Mouse (Mus musculus) ES-E14 (cell line): ENCODE results near the gene Arhgef10l. TPM values are rescaled to one million over a fixed set of nuclear protein-coding genes. Genes with fewer than 3 reads are reported as not detected.

Experiments used
- DNase-seq: peaks from one replicate; pipeline ENCODE4 v3.0.0-alpha.2; 2013; ENCODE audit warnings: low read depth, low spot score
- H3K27ac ChIP-seq: 2 replicates; pipeline ENCODE4 v1.5.1; 2012; ENCODE audit warnings: low read depth, mild to moderate bottlenecking, low read length, moderate library complexity, mixed read lengths; ENCODE audit not compliant: poor library complexity, insufficient read depth, severe bottlenecking
- H3K36me3 ChIP-seq: 2 replicates; pipeline ENCODE4 v1.6.1; 2012; ENCODE audit warnings: mild to moderate bottlenecking, low read length, moderate library complexity, mixed read lengths; ENCODE audit not compliant: control insufficient read depth, poor library complexity, insufficient read depth, severe bottlenecking
- H3K4me1 ChIP-seq, 2 experiments: fragments of 150-350 bp in 1 of 2; sonication (generic) in 1 of 2; 2 replicates each; pipeline ENCODE4 v1.6.1; 2012; ENCODE audit warnings: low read length in 2 of 2, mild to moderate bottlenecking in 1 of 2, mixed read lengths in 1 of 2; ENCODE audit not compliant: control insufficient read depth in 2 of 2, insufficient read depth in 2 of 2, poor library complexity in 1 of 2
- H3K4me3 ChIP-seq, 2 experiments: fragments of 150-350 bp in 1 of 2; sonication (generic) in 1 of 2; 2 replicates each; pipeline ENCODE4 v1.5.1; 2012; ENCODE audit warnings: low read length in 2 of 2, low read depth in 1 of 2, mild to moderate bottlenecking in 1 of 2, mixed read lengths in 1 of 2; ENCODE audit not compliant: insufficient read depth in 1 of 2, poor library complexity in 1 of 2, severe bottlenecking in 1 of 2
- H3K9ac ChIP-seq: 2 replicates; pipeline ENCODE4 v1.6.1; 2012; ENCODE audit warnings: low read depth, mild to moderate bottlenecking, low read length, mixed read lengths; ENCODE audit not compliant: poor library complexity, insufficient read depth, severe bottlenecking
- H3K9me3 ChIP-seq: fragments of 150-350 bp; sonication (generic); 2 replicates; pipeline ENCODE4 v1.6.1; 2012; ENCODE audit warnings: low read depth, mild to moderate bottlenecking, low read length; ENCODE audit not compliant: control insufficient read depth, insufficient read depth
- CHD2 ChIP-seq: IDR thresholded peaks from 2 replicates; pipeline ENCODE4 v1.6.1; 2014; ENCODE audit warnings: mild to moderate bottlenecking, low read depth, low read length, inconsistent platforms
- HCFC1 ChIP-seq: IDR thresholded peaks from 2 replicates; pipeline ENCODE4 v1.6.1; 2012; ENCODE audit warnings: low read length, inconsistent platforms, borderline replicate concordance; ENCODE audit not compliant: insufficient read depth
- MAFK ChIP-seq: IDR thresholded peaks from 2 replicates; pipeline ENCODE4 v1.6.1; 2014; ENCODE audit warnings: mild to moderate bottlenecking, low read depth, low read length, inconsistent platforms; ENCODE audit not compliant: insufficient read depth
- ZC3H11A ChIP-seq: IDR thresholded peaks from 2 replicates; pipeline ENCODE4 v1.6.1; 2012; ENCODE audit warnings: low read depth, mild to moderate bottlenecking, inconsistent platforms, low read length, borderline replicate concordance
- ZNF384 ChIP-seq: IDR thresholded peaks from 2 replicates; pipeline ENCODE4 v1.6.1; 2012; ENCODE audit warnings: low read depth, low read length, inconsistent platforms
- in situ Hi-C, 2 experiments: fragments of 600-800 bp; cut with MboI; formaldehyde crosslinking; loops; one replicate each; pipeline ENCODE4 v1.15.1; 2025; ENCODE audit warnings: low sequenced_read_pairs in 2 of 2, inconsistent platforms in 1 of 2; ENCODE audit not compliant: unreplicated experiment in 2 of 2
- total RNA-seq: library from RNA; depleted of rRNA; stranded (reverse); fragments of 300-350 nt; gene quantifications from 2 replicates; pipeline ENCODE4 v1.2.3, GENCODE M21; 2012

Gene Arhgef10l
- total RNA-seq, 1 experiment = 14.8 TPM

DNA sequence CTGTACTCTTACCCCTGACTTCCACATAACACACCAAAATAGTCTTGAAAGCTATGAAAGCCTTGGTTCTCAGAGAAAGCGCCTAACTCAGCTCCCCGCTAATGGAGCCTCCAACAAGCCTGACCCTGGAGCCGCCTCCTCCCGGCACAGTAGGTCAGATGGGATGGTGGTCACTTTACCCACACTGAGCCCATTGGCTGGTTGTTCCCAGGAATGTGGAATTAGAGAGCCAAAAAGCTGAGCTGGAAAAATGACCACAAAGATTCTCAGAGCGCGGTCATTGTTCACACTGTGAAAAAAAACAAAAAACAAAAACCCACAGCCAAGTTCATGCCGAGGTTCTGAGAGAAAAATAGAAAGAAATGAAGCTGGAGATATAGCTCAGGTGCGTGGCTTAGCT, 9.3 kb downstream of the Arhgef10l start:
- TF ChIP-seq ZNF384 = peak; percentile 61; the same call in 1 of the 2 replicates
- TF ChIP-seq CHD2 = no peak

DNA sequence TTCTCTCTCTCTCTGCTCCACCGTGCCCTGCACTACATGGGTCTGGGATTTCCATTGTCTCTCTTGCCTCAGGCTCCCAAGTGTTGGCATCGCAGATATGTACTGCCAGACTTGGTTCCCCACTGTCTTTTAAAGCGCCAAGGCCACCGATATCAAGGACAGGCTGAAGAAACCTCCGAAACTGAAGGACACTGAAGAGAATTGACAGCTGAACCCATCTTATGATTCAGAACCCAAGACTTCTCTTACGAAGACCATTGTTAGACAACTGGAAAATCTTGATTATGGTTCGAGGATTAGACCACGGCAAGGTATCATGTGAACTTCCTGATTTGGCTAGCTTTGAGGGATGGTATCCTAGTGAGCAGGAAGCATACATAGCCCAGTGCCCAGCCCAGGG, 11.0 kb downstream of the Arhgef10l start:
- no peak for DNase-seq
- no peak overlapping the region for H3K27ac ChIP-seq
- in situ Hi-C loops = no loop called here
- H3K4me3 ChIP-seq = no peak overlapping the region
- no peaks in the 10 kb centered on the region for H3K36me3 ChIP-seq
- H3K4me1 ChIP-seq = peaks cover 0 to 9% of the 10 kb centered on the region in 2 experiments; a peak in 2 of 4 replicates
- no peak overlapping the region for H3K9ac ChIP-seq
- TF ChIP-seq CHD2 = no peak
- no peak for TF ChIP-seq ZC3H11A
- TF ChIP-seq MAFK = no peak
- no peak for TF ChIP-seq HCFC1
- TF ChIP-seq ZNF384 = no peak
- H3K9me3 ChIP-seq = no peaks in the 10 kb centered on the region

More for the DNA sequence above, 9.3 kb downstream of the Arhgef10l start:
- H3K27ac ChIP-seq = no peak overlapping the region
- no peak overlapping the region for H3K4me3 ChIP-seq
- no peak for DNase-seq
- in situ Hi-C loops = no loop called here
- H3K9me3 ChIP-seq = no peaks in the 10 kb centered on the region
- H3K36me3 ChIP-seq = no peaks in the 10 kb centered on the region
- no peak overlapping the region for H3K9ac ChIP-seq
- peaks cover 0 to 10% of the 10 kb centered on the region in 2 experiments; a peak in 2 of 4 replicates for H3K4me1 ChIP-seq

DNA sequence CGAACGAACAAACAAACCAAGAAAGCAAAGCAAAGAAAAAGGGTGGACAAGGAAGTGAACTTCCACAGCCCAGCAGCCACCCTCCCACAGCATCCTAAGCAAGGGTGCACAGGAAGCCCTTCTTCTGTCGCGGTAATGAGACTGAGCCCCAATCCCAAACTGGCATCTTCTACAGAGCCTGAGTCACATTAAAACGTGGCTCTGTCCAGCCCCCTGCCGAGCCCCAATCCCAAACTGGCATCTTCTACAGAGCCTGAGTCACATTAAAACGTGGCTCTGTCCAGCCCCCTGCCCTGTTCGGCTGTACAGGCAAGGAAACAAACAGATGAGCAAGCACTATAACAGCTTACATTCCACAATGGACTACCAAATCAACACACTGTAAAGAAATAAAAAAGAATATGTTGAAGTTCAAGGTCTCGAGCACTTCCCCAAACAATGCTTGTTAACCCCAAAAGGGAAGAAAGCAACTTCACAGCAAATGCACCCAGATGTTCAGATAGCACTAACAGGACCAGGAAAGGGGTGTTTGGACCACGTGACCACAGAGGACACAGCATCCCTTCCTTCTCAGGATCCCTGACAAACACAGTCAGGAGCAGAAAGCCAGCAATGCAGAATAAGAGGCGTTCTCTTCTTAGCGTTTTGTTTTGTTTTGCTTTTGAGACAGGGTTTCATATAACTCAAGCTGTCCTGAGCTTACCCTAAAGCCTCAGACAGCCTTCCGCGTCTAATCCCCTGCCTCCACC, 11.8 kb downstream of the Arhgef10l start:
- Histone ChIP-seq H3K27ac (no peak overlapping the region), H3K36me3 (no peaks in the 10 kb centered on the region), H3K9ac (no peak overlapping the region), H3K4me3 (no peak overlapping the region), H3K4me1 (peaks cover 0 to 9% of the 10 kb centered on the region in 2 experiments; a peak in 2 of 4 replicates), H3K9me3 (no peaks in the 10 kb centered on the region)
- TF ChIP-seq ZNF384 (no peak), MAFK (no peak), ZC3H11A (no peak), CHD2 (no peak), HCFC1 (no peak)
- DNase-seq = no peak
- in situ Hi-C loops = no loop called here

DNA sequence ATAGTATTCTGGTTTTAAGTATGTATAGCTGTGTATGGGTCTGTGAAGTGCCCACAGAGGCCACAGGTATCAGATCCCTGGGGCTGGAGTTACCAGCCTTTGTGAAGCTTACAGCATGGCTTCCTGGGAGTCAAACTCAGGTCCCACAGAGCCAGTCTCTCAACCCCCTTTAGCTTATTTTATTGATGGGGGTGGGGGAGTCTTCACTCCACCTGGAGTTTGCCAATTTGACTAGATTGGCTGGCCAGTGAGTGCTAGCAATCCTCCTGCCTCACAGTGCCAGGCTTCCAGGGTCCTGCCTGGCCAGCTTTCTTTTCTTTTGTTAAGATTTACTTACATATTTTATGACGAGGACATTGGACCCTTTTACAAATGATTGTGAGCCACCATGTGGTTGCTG, 16.1 kb downstream of the Arhgef10l start:
- TF ChIP-seq HCFC1 (no peak), ZNF384 (no peak), MAFK (no peak), ZC3H11A (no peak), CHD2 (no peak)
- Histone ChIP-seq H3K27ac (no peak overlapping the region), H3K9me3 (no peaks in the 10 kb centered on the region), H3K4me3 (no peak overlapping the region), H3K36me3 (no peaks in the 10 kb centered on the region), H3K9ac (no peak overlapping the region), H3K4me1 (peaks cover 0 to 10% of the 10 kb centered on the region in 2 experiments; a peak in 1 of 4 replicates)
- DNase-seq = no peak
- in situ Hi-C loops = no loop called here

DNA sequence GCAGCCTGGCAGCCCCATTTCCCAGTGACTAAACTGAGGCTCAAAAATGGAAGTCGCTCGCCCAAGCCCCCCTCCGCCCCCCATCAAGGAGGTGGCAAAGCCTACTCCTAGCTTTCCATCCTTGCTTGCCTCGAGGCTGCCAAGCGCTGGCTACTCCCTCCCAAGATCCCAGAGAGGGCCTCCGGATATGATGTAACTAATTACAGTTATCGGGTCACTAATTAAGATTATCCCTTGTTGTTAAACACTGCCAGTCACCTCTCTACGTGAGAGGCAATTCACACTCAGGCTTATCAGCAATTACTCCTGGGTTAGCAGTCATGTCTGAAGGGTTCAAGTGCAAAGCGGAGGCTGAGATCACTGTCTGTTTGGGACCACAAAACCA, 16.6 kb downstream of the Arhgef10l start:
- TF ChIP-seq ZNF384 (no peak), CHD2 (no peak), HCFC1 (no peak), MAFK (no peak), ZC3H11A (no peak)
- no peak for DNase-seq
- Histone ChIP-seq H3K4me3 (peak overlapping the region in 1 of 2 experiments; percentile 80; a peak in 1 of 4 replicates), H3K9me3 (no peaks in the 10 kb centered on the region), H3K4me1 (peaks cover 3 to 13% of the 10 kb centered on the region in 2 experiments; a peak in 2 of 4 replicates), H3K27ac (no peak overlapping the region), H3K9ac (peak overlapping the region; percentile 71; the same call in 1 of the 2 replicates), H3K36me3 (no peaks in the 10 kb centered on the region)
- in situ Hi-C loops = no loop called here
